Mouse (Mus musculus) urinary bladder, adult 2 months (tissue): ENCODE results near the gene Nit2. TPM values are rescaled to one million over a fixed set of nuclear protein-coding genes. Genes with fewer than 3 reads are reported as not detected.
"Not testable (repeated sequence)": the region's sequence is repeated elsewhere in the genome, so short reads cannot be mapped to it uniquely, and the experiment has no call there.

Source experiments
- DNase-seq: peaks from one replicate; pipeline ENCODE4 v3.0.0; 2022; ENCODE audit warnings: low spot score
- polyA plus RNA-seq: library from polyadenylated mRNA; depleted of rRNA; stranded (reverse); fragments of >200 nt; gene quantifications from 2 replicates; pipeline ENCODE4 v1.2.3, GENCODE M21; 2012; rRNA removed

Gene Nit2
- polyA plus RNA-seq = 30.8 and 30.9 TPM in 2 replicates

DNA sequence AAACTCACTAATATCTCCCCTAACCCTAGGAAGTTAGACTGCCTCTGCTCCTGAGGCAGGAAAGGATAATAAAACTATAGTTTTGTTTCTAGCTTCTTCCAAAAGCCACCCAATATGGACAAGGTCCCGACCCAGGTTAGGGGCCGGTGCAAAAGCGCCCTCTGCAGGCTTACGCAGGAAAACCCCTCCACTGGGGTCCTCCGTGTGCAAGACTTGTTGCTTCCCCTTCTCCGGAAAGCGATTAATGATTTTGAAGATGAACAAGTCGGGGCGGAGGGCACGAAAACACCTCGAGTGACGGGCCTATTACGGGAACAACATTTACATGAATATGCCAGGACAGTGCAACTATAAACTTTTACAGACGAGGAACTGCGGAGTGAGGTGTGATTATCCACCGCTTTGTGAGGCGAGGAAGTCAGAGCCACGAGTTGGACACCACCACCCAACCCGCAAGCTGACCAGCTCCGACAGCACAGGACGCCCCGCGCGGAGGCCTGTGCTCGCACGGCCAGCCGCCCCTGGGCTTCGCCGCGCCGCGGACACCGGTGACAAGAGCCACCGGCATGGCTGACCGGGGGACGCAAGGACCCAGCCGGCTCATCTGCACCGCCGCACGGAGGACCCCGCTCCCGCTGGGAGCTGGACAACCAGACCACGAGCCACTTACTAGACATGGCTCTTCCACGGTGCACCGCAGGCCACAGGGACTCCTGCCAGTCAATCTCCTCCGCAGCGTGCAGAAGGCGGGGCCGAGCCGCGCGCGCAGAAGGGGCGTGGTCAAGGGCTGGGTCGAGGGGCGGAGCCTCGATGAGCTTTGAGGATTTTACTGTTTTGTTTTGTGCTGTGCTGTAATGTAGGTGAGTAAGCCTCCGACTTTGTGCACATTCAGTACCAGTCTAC lies at the start of gene Nit2:
Gene Nit2, minus strand, starts transcription at position 731 of the 903 bp plus-strand sequence.
- DNase-seq = peak; percentile 93

DNA sequence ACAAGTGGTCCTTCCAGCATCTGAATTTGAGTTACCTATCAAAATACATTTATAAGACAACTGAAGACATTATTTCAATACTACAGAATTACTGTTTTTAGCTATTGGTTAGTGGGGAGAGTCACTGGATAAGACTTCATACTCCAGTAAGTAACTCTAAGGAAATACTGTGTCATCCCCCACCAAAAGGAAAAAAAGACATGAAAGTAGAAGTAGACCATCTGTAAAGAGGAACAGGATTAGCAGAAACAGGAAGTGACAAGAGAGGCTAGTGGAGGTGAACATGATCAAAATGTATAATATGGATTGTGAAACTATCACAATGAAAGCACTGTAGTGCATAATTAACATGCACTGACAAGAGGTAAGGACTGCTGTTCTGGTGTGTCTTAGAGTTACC lies 48.8 kb upstream of the Nit2 start:
- no peak for DNase-seq

DNA sequence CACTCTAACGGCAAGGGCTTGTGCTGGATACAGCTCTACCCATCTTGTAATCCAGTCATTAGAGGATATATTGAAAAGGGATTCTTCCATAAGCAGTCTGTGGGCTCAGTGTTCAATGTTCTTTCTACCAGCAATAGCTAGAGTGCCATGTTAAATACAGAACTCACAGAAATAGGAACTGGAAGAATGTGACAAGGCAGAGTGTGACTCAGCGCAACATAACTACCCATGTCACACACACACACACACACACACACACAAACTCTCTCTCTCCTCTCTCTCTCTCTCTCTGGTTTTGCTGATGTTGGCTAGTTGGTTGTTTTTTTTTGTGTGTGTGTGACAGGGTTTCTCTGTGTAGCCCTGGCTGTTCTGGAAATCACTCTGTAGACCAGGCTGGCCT lies 43.9 kb upstream of the Nit2 start:
- DNase-seq = no peak

DNA sequence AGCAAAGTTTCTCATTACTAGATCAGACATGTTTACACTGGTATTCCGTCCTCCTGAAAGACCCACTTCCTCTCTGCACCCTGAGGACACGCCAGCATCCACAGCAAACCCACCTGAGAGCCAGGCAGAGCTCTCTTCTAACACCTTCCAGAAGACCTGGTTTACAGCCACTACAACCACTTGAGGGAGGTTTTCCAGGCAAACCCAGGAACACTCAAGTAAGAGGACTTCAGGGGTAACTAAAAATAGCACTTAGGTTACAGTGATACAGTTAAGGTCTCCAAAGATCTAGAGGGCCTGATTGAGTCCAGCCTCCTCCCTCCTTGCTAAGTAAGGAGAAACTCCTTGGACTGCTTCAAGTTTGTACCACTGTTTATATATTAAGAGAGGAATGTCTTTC lies 41.2 kb upstream of the Nit2 start:
- no peak for DNase-seq

DNA sequence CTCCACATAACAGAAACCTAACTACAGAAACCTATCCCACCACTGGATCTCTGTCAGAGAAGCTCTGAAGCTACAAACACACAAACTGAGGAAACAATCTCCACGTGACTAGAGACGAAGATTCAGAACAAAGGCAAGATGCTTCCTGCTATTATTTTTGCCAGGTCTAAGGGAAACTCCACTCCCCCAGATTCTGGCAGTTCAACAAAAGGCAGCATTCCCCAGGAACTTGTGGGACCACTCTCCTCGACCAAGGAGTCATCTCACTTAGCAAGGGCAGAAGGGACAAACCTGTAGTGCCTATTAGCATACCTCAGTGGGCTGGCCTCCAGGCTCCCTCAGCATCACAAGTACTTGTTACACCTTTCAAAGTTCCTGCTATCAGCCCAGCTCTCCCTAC lies 30.1 kb upstream of the Nit2 start:
- DNase-seq = no peak

DNA sequence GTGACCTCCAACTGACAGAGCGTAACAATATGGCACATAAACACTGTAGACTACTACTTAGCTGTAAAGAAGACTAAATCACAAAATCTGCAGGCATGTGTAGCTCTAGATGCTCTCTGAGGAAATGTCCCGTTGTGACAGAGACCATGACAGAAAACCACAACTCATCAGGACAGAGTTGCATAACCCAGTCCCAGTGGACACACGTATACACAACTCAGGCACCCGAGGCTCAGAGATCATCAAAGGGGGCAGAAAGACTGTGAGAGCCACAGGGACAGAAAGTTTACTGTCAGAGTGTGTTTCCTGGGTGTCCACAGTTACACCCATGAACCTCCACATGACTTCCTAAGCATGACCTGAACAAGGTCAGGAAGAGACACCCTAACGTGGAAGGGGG lies 29.4 kb upstream of the Nit2 start:
- DNase-seq = no peak

DNA sequence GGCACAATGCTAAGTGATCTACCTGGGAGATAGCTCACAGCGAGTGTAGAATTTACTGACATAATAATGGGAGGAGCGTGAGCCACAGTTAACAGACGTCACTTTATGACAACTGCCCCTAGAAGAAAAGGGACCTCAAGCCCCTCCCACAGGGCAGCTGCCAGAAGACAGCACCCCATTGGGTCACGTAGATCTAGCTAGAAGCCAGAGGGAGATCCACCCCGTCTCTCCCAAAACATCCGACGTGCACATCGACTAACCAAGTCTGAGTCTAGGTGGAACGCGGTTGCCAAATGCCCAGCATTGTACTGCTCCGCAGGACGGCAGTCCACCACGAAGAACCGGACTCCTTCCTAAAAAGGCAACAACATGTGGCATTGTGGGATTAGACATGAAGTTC lies 24.1 kb upstream of the Nit2 start:
- DNase-seq = no peak

DNA sequence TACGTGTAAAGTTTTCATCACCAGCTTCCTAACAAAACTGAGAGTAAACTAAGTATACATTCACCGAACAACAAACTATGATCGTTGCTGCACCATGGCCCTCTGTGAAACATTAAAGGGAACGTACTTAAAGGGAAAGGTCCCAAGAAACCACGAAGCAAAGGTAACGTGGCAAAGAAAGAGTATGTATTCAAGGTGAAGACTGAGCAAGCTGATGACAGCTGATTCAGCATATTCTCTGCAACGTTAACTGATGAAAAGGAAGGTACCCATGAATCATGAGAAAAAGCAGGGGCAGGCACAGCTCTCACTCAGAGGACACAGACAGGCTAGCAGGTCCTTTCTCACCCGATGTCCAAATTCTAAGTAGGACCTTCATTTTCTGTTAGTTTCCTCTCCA lies 23.2 kb upstream of the Nit2 start:
- DNase-seq = no peak

DNA sequence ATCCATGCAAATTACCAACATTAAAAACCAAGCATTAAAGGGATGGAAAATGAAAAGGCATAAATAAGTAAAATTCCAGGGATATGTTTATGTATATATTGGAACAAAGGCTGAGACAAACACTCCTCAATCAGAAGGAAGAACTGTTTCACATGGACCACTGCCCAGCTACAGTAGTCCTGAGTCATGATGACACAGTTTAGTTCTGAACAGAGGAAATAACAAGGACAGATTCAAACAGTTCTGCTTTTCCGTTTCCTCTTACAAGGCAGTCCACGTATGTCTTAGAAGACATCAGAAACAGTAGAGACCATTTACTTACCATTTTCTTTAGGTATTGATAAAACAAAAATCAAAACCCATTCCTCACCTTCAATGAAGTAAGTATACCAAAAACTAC lies 22.4 kb upstream of the Nit2 start:
- no peak for DNase-seq

DNA sequence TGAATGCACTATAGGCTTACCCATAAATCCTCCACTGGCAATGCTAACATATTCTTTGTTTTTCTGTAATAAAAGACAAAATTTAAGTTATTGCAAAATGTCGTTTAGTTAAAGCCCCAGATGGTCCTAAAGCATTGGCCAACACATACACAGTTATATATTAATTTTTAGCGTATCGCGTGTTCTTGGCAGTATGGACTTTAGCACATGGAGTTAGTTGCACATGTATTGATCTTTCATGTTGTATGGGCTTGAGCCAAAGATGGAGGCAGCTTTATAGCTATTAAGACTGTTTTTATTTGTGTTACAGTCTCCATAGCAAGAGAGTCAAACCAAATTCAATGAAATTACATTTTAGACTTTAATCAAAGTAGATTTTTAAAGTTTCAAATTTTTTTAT lies 19.5 kb upstream of the Nit2 start:
- no peak for DNase-seq

DNA sequence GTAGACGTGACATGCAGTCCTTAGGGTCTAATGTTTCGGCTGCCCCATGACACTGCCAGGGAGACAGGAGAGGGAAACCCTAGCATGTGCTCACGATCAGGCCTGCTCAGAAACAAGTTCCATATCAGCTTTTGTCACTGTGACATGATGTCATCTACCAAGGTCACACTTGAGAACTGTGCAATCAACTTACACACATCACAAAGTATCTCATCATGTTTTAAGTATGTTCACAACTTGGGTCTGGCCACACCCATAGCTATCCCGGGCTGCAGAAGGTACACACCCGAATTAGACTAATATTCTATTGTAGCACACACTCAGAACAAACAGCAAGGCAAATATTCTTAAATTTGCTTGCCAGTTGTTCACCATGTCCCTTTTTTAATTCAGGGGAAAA lies 14.9 kb upstream of the Nit2 start:
- no peak for DNase-seq

DNA sequence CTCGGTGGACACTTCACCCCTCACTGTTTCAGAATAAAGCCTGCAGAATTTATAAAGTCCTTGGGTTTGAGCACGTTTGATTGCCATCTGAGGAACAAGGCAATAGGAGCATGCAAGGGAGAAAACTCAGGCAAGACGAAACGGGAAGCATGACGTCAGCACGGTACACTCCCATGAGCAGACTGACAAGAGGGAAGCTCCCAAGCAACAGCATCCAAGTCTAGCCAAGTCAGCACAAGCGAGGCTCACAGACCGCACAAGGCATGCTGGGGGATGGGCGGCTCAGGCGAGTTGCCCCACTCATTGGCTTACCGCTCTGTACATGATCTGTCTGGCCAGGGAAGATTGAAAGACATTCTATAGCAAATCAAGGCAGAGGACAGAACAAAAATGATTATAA lies 14.0 kb upstream of the Nit2 start:
- DNase-seq = no peak

DNA sequence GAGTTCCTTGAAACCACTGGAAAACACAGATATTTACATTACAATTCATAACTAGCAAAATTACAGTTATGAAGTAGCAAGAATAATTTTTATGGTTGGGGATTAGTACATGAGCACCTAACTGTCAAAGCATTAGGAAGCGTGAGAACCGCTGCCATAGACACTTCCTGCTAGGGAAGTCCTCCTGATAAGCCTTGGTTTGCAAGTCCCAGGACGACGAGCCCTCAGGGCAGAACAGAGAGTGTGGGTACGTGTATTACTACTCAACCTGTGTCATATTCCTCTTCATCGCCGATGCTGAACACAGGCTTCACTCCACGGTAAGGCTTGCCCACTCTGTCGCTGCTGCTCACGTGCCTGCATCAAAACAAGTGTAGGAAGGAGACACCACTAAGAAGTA lies 10.5 kb upstream of the Nit2 start:
- DNase-seq = no peak

DNA sequence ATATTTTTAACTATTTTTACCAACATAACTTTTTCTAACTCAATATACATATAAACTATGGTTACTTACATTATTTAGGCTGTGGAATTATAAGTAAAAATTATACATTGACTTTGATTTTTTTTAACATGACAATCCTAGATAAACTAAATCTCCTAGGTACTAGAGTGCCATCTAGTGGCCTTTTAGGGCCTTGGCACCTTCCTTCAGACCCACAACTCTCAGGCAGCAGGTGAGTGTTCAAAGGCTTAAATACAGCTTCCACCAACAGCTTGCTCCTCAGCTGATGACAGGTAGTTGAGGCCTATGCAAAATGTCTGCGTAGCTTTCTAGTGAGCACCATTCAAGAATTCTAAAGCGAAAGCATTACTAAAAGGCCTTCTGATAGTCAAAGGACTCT lies 10.1 kb upstream of the Nit2 start:
- no peak for DNase-seq

DNA sequence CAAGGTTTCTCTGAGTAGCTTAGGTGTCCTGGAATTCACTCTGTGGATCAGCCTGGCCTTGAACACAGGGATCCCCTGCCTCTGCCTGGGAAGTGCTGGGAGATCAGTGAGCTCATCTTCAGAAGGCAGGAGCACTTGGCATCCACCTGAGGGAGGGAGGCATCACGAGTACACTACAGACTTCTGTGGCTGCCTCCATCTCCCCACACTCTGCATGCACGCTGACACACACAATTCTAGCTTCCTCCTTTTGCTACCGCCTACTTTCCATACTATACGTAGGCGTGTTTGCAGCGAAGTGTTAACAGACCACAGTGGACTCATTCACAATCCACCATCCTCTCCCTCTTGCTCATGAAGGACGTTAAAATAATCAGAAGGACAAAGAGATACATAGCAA lies 9.1 kb upstream of the Nit2 start:
- DNase-seq = no peak

DNA sequence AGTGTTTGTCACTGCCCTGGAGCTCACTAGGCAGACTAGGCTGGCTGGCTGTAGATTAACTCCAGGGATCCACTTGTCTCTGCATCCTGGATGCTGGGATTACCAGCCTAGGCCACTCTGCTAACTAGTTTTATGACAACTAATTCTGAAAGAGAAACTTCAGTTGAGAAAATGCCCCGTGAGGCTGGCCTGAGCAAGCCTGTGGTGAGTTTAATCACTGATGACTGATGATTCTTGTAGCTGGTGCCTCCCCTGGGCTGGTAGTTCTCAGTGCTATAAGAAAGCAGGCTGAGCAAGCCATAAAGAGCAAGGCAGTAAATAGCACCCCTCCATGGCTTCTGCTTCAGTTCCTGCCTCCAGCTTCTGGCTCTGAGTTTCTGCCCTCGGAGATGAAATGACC lies 8.6 kb upstream of the Nit2 start:
- no peak for DNase-seq

DNA sequence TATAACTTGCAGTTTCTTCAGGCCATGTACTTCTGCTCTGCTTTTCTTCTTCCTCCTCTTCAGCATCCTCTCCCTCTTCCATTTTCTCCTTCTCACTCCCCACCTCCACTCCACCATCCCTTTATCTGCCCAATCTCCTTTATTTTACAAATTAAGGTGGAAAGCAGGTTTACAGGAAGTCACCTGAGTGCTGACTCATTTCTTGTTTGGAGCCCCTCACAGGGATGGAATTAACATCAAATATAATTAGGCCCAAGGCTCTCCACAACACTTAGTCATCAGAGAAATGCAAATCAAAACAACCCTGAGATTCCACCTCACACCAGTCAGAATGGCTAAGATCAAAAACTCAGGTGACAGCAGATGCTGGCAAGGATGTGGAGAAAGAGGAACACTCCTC lies 7.3 kb upstream of the Nit2 start:
- not testable (repeated sequence) for DNase-seq

DNA sequence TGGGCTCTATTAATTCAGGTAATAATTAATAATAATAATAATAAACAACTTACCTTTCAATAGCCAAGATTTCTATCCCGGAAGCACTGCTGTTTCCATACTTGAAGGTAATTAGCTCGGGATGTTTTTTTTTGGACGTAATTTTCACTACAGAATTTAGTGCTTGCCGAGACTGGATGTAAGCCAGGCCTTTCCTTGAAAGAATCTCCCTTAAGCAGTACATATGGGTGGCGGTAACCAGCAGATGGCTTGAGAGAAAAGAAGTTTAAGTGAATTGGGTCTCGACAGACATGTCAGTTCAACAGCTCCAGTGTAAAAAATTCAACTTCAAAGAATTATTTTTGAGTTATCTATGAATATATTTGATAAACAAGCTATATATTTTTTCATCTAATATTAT lies 4.4 kb upstream of the Nit2 start:
- DNase-seq = no peak

DNA sequence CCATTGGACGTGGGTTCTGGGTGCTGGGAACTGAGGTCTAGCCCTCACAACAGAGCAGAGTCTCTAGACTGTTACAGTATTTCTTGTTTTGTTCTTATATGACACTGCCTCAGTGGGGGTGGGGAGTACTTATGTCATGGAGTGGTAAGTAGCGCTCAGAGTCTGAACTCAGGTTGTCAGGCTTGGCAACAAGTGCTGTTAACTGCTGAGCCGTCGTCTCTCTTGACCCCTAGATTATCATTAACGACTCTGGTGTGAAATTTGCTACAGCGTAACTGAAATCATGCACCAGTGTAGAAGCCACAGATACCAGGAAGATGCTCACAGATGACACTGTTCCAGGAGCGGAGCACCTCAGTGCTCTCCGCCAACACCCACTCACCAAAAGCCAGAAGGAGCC lies 4.0 kb upstream of the Nit2 start:
- no peak for DNase-seq

DNA sequence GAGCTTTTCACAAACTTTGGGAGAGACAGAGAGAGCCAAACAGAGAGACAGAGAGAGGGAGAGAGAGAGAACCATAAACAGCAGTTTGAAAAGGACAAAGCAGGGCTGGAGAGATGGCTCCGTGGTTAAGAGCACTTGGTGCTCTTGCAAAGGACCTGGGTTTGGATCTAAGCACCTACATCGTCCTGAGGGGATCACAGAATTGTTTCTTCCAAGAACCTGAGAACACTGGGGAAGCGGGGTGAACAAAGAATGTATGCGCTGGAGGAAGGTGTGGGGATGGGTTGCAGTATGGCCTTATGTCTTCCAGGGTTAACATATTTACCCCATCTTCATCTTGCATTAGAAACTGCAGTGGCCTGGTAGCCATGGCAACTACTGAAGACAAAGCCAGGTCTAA lies 1.1 kb upstream of the Nit2 start:
- no peak for DNase-seq

DNA sequence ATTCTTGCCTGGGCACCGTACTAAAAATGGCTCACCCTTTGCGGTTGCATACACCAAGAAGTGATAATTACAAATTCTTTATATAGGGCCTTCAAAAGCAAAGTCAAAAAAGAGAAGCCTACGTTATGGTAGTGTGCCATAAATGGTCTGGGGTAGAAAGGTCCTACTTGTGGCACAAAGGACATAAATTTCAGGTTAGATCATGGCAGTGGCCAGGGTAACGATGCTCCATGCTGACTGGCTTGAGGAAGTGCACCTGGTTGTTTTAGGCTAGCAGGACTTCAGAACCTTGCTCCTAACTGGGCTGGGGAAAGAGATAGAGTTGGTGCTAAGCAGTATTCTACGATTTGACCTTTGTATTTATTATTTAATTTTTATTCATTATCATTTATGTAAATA lies 372 bp upstream of the Nit2 start:
- DNase-seq = no peak

DNA sequence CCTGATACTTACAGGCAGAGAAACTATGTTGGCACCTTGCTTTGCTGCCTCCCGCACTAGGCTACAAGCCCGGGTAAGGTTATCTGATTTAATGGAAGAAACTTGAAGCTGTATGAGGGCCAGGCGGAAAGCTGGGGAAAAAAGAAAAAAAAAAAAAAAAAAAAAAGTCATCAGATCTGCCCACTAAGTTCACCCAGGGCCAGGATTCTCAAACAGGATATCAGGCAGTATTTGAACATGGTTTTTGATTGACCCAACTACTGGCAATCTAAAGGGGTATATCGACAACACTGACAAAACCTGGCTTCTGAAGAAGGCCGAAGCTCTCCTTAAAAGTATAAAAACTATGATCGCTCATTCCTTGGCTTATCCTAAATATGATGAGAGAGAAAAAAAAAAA lies 1.1 kb downstream of the Nit2 start:
- no peak for DNase-seq

DNA sequence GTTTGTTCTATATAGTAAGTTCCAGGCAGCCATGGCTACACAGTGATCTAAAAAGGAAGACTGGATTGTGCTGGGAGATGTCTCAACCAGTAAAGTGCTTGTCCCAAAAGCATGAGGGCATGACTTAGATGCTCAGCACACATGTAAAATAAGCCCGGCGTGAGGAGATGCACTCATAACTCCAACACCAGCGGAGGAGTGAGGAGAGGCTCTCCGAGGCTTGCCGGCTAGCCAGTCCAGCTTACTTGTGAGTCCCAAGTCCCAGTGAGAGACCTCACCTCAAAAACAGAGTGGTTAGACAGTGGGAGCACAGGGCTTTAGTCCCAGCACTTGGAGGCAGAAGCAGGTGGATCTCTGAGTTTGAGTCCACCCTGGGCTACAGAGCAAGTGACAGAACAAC lies 2.0 kb downstream of the Nit2 start:
- DNase-seq = no peak

DNA sequence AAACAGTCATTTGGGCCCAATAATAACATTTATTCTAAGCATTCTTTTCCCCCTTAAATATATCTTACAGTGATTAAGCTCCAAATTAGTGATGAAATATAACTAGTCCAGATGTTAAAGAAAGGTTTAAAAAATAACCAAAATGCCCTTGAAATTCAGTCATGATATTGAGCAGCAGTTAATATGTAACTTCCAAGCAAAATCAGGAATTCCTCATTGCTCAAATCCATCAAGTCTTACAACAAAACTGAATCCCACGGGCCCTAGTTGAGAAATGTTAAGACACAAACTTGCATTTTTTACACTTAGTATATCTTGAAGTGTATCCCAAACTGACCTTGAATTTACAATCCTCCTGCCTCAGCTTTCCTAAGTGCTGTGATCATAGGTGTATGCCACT lies 3.4 kb downstream of the Nit2 start:
- no peak for DNase-seq
